Mouse (Mus musculus): ENCODE measurements around the gene Hoxb7. TPM values are rescaled to one million over a fixed set of nuclear protein-coding genes. Genes with fewer than 3 reads are reported as not detected.
A peak's percentile ranks its signal among the peaks of the same experiment; 100 is the strongest.

Hoxb7 gene
- polyA plus RNA-seq, 1 experiment from 2014 or later: 0.51 TPM

GRCm38 (mm10) chr11:96297968-96298635 lies 11.7 kb downstream of the Hoxb7 start:
- WGBS (ENCODE audit: insufficient replicate concordance): 20% methylated on average over 11 of the region's 11 CpGs
- peaks cover 100% of the 10 kb centered on the region for H3K27me3 ChIP-seq (ENCODE audit: insufficient read depth, low read length)
- no peak overlapping the region for H3K27ac ChIP-seq (ENCODE audit: low read depth)
- no peaks in the 10 kb centered on the region for H3K9me3 ChIP-seq (ENCODE audit: low read length)
- H3K4me2 ChIP-seq (ENCODE audit: low read depth, low read length): no peak overlapping the region
- ATAC-seq: no peak
- no peak overlapping the region for H3K9ac ChIP-seq (replicated peaks)
- no peaks in the 10 kb centered on the region for H3K36me3 ChIP-seq (replicated peaks; ENCODE audit: insufficient read depth, low read length)
- H3K4me1 ChIP-seq (ENCODE audit: insufficient read depth): no peaks in the 10 kb centered on the region
- TF ChIP-seq EP300 (IDR thresholded peaks at IDR 0.05; ENCODE audit: low read depth) (no peak), CTCF (IDR thresholded peaks at IDR 0.05; ENCODE audit: low read depth) (no peak)
- H3K4me3 ChIP-seq (ENCODE audit: low read depth, low read length): no peak overlapping the region
- no peak for DNase-seq

GRCm38 (mm10) chr11:96298895-96299667 lies 12.7 kb downstream of the Hoxb7 start:
- H3K9ac ChIP-seq (replicated peaks): no peak overlapping the region
- TF ChIP-seq CTCF (IDR thresholded peaks at IDR 0.05; ENCODE audit: low read depth) (no peak), EP300 (IDR thresholded peaks at IDR 0.05; ENCODE audit: low read depth) (no peak)
- no peaks in the 10 kb centered on the region for H3K4me1 ChIP-seq (ENCODE audit: insufficient read depth)
- H3K9me3 ChIP-seq (ENCODE audit: low read length): no peaks in the 10 kb centered on the region
- ATAC-seq (no peak), DNase-seq (no peak)
- 3% methylated on average over 65 of the region's 66 CpGs for WGBS (ENCODE audit: insufficient replicate concordance)
- H3K27me3 ChIP-seq (ENCODE audit: insufficient read depth, low read length): peaks cover 100% of the 10 kb centered on the region
- no peaks in the 10 kb centered on the region for H3K36me3 ChIP-seq (replicated peaks; ENCODE audit: insufficient read depth, low read length)
- H3K4me3 ChIP-seq (ENCODE audit: low read depth, low read length): peak overlapping the region; percentile 31
- no peak overlapping the region for H3K27ac ChIP-seq (ENCODE audit: low read depth)
- H3K4me2 ChIP-seq (ENCODE audit: low read depth, low read length): peak overlapping the region; percentile 55

- no peak overlapping the region for H3K4me3 ChIP-seq (ENCODE audit: low read depth, low read length)
- H3K4me1 ChIP-seq (ENCODE audit: insufficient read depth): no peaks in the 10 kb centered on the region
- no peak overlapping the region for H3K4me2 ChIP-seq (ENCODE audit: low read depth, low read length)
- WGBS (ENCODE audit: insufficient replicate concordance): 3% methylated on average over 9 of the region's 9 CpGs
- H3K27me3 ChIP-seq (ENCODE audit: insufficient read depth, low read length): peaks cover 100% of the 10 kb centered on the region
- no peak overlapping the region for H3K27ac ChIP-seq (ENCODE audit: low read depth)
- no peaks in the 10 kb centered on the region for H3K36me3 ChIP-seq (replicated peaks; ENCODE audit: insufficient read depth, low read length)
- H3K9me3 ChIP-seq (ENCODE audit: low read length): no peaks in the 10 kb centered on the region
- DNase-seq (no peak), ATAC-seq (no peak)
- H3K9ac ChIP-seq (replicated peaks): no peak overlapping the region
- TF ChIP-seq CTCF (IDR thresholded peaks at IDR 0.05; ENCODE audit: low read depth) (no peak), EP300 (IDR thresholded peaks at IDR 0.05; ENCODE audit: low read depth) (no peak)
Observed at GRCm38 (mm10) chr11:96299781-96300180, 13.4 kb downstream of the Hoxb7 start.

GRCm38 (mm10) chr11:96300354-96301063 lies 14.1 kb downstream of the Hoxb7 start:
- no peaks in the 10 kb centered on the region for H3K36me3 ChIP-seq (replicated peaks; ENCODE audit: insufficient read depth, low read length)
- no peak overlapping the region for H3K4me2 ChIP-seq (ENCODE audit: low read depth, low read length)
- H3K27ac ChIP-seq (ENCODE audit: low read depth): no peak overlapping the region
- no peaks in the 10 kb centered on the region for H3K9me3 ChIP-seq (ENCODE audit: low read length)
- H3K4me3 ChIP-seq (ENCODE audit: low read depth, low read length): no peak overlapping the region; the same call in 1 of the 2 replicates
- TF ChIP-seq EP300 (IDR thresholded peaks at IDR 0.05; ENCODE audit: low read depth) (no peak), CTCF (IDR thresholded peaks at IDR 0.05; ENCODE audit: low read depth) (no peak)
- DNase-seq (no peak), ATAC-seq (no peak)
- H3K9ac ChIP-seq (replicated peaks): no peak overlapping the region
- no peaks in the 10 kb centered on the region for H3K4me1 ChIP-seq (ENCODE audit: insufficient read depth)
- 6% methylated on average over 35 of the region's 35 CpGs for WGBS (ENCODE audit: insufficient replicate concordance)
- peaks cover 99% of the 10 kb centered on the region for H3K27me3 ChIP-seq (ENCODE audit: insufficient read depth, low read length)

GRCm38 (mm10) chr11:96301064-96301431 lies 14.6 kb downstream of the Hoxb7 start:
- no peak overlapping the region for H3K27ac ChIP-seq (ENCODE audit: low read depth)
- WGBS (ENCODE audit: insufficient replicate concordance): 44% methylated on average over 8 of the region's 10 CpGs
- TF ChIP-seq CTCF (IDR thresholded peaks at IDR 0.05; ENCODE audit: low read depth) (no peak), EP300 (IDR thresholded peaks at IDR 0.05; ENCODE audit: low read depth) (no peak)
- DNase-seq: no peak
- H3K9ac ChIP-seq (replicated peaks): no peak overlapping the region
- no peaks in the 10 kb centered on the region for H3K36me3 ChIP-seq (replicated peaks; ENCODE audit: insufficient read depth, low read length)
- no peak overlapping the region for H3K4me3 ChIP-seq (ENCODE audit: low read depth, low read length)
- ATAC-seq: no peak
- no peaks in the 10 kb centered on the region for H3K4me1 ChIP-seq (ENCODE audit: insufficient read depth)
- H3K9me3 ChIP-seq (ENCODE audit: low read length): no peaks in the 10 kb centered on the region
- peaks cover 99% of the 10 kb centered on the region for H3K27me3 ChIP-seq (ENCODE audit: insufficient read depth, low read length)
- no peak overlapping the region for H3K4me2 ChIP-seq (ENCODE audit: low read depth, low read length)

- Histone ChIP-seq H3K36me3 (replicated peaks; ENCODE audit: insufficient read depth, low read length) (no peaks in the 10 kb centered on the region), H3K27me3 (ENCODE audit: insufficient read depth, low read length) (peaks cover 99% of the 10 kb centered on the region), H3K4me2 (ENCODE audit: low read depth, low read length) (no peak overlapping the region), H3K9ac (replicated peaks) (no peak overlapping the region), H3K9me3 (ENCODE audit: low read length) (no peaks in the 10 kb centered on the region), H3K4me1 (ENCODE audit: insufficient read depth) (no peaks in the 10 kb centered on the region), H3K4me3 (ENCODE audit: low read depth, low read length) (no peak overlapping the region), H3K27ac (ENCODE audit: low read depth) (no peak overlapping the region)
- 14% methylated on average over 15 of the region's 15 CpGs for WGBS (ENCODE audit: insufficient replicate concordance)
- ATAC-seq (no peak), DNase-seq (no peak)
- TF ChIP-seq CTCF (IDR thresholded peaks at IDR 0.05; ENCODE audit: low read depth) (no peak), EP300 (IDR thresholded peaks at IDR 0.05; ENCODE audit: low read depth) (no peak)
Observed at GRCm38 (mm10) chr11:96301837-96302236, 15.4 kb downstream of the Hoxb7 start.
